Mouse (Mus musculus): ENCODE data around the gene Birc5.

Birc5 gene

DNA sequence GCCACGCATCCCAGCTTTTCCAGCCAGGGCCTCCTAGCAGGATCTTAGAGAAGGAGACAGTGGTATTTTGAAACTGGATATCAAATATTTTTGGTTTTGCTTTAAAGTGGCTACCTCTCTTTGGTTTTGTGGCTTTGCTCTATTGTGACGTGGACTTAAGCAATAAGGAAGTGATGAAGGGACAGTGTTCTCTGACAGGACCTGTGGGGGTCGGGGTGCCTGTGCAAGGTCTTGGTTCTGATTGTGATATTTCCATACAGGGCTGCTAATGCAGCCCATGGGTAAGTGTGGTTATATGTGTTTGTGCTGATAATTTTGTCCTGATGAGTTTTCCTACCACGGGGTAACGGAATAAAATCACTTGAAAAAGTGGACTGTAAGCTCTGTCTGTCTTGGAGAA, 6.3 kb downstream of the Birc5 start:
- DNase-seq (ENCODE audit: low spot score in 2 of 2) = no peak

GRCm38 (mm10) chr11:117855975-117856374, 6.9 kb downstream of the Birc5 start:
- DNase-seq (ENCODE audit: low spot score in 2 of 2) = no peak

DNA sequence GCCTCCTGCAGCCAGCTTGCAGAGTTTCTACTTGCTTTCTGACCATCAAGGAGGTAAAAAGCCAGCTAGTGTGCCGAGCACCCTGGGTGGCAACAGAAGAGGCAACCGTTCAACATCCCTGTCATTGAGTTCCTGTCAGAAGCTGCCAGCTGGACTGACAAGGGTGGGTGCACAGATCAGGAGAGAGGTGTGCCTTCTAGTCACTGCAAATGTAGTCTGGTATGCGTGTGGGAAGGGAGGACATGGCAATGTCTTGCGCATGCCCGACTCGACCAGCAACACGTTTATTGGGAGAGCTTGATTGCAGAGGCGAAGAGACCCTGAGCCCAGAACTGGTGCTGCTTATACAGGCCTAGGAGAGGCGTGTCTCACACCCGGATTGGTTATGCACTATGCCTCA, 8.4 kb downstream of the Birc5 start:
- DNase-seq (ENCODE audit: low spot score in 2 of 2) = no peak

DNA sequence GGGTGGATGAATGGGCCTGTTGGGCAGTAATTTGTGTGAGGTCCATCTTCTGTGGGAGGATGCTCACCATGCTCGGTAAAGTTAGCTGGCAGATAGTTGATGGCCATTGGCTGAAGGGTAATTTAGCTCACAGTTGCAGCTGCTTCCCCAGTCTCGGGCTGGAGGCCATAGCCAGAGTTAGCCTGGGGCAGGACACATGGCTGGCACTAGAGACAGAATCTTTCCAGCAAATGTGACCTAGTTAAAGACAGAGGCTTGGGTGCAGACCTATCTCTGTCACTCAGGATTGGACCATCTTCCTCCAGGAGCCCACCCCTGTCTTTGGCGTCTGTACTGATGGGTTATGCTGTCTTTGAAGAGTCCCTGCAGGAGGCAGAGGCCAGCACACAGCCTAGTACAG, 9.3 kb downstream of the Birc5 start:
- no peak for DNase-seq (ENCODE audit: low spot score in 2 of 2)

DNA sequence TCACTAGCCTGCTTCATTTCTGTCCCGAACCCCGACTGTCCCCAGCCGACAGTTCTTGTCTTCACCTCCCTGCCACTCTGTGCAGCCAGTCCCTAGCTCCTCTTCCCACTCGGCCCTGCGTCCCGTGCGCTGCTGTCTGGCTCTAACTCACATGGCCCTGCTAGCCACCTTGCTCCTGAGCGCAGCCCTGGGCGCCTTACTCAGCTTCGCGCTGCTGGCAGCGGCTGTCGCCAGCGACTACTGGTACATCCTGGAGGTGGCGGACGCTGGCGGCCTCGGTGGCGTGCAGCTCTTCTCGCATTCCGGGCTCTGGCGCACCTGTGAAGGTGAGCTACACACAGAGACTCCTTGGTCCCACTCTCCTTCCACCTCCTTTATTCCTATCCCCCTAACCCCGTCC, 11.6 kb downstream of the Birc5 start, which contains the start of gene Tmem235:
Gene Tmem235 (plus strand): TSS at position 152 of the 400 bp plus-strand sequence.
- DNase-seq (ENCODE audit: low spot score in 2 of 2) = no peak

- DNase-seq (ENCODE audit: low spot score in 2 of 2) = no peak
Measured at GRCm38 (mm10) chr11:117863174-117863856, 14.3 kb downstream of the Birc5 start.

- no peak for DNase-seq (ENCODE audit: low spot score in 2 of 2)
Measured at GRCm38 (mm10) chr11:117864805-117865204, 15.8 kb downstream of the Birc5 start.

DNA sequence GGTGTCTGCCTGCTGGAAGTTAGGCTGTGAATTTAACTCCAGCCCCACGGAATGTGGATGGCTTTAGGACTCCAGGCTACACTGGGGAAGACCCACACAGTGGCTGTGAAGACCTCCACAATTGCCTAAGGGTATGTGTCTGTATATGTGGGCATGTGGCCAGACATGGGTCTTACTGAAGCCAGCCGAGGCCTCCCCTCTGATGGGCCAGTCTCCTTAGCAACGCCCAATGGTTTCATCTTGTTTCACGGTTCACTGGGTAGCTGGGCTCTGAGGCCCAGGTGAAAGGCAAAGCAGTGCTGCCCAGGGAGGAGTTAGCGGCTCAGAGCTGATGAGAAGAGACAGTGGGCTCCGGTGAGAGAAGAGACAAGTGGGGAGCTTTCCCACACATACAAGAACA, 16.9 kb downstream of the Birc5 start:
- DNase-seq (ENCODE audit: low spot score in 2 of 2) = no peak

- peak; percentile 76 to 82 for DNase-seq (ENCODE audit: low spot score in 2 of 2)
Measured at GRCm38 (mm10) chr11:117870688-117871365, 21.8 kb downstream of the Birc5 start.

GRCm38 (mm10) chr11:117871376-117871775, 22.3 kb downstream of the Birc5 start:
- DNase-seq (ENCODE audit: low spot score in 2 of 2) = no peak

GRCm38 (mm10) chr11:117871911-117872584, 23.0 kb downstream of the Birc5 start:
- DNase-seq (ENCODE audit: low spot score in 2 of 2) = no peak

- DNase-seq (ENCODE audit: low spot score in 2 of 2) = peak; percentile 83 to 84
Measured at GRCm38 (mm10) chr11:117872861-117873608, 24.0 kb downstream of the Birc5 start, which contains the start of gene Tha1. Gene Tha1 (minus strand): TSS chr11:117873481.

- no peak for DNase-seq (ENCODE audit: low spot score in 2 of 2)
Measured at GRCm38 (mm10) chr11:117874419-117874818, 25.4 kb downstream of the Birc5 start.

DNA sequence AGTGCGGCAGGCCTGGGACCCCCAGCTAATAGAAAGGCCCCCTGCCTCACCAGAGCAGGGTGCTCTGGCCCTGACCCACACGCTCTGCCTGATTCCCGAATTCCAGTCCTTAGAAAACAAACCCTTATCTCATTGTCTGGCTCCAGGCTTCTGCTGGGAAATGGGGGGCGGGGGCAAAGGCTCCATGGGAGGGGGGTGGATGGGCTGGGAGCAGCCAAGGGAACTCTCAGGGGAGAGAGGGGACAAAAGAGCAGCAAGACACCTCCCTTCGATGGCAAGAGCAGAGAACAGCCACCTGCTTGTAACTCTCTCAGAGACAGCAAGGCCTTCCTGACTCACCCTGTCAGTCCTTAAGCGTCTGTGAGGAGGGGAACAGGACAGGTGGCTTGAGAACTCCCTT, 26.6 kb downstream of the Birc5 start:
- DNase-seq (ENCODE audit: low spot score in 2 of 2) = no peak

GRCm38 (mm10) chr11:117877917-117878745, 29.1 kb downstream of the Birc5 start:
- DNase-seq (ENCODE audit: low spot score in 2 of 2) = peak; percentile 29 to 42

- no peak for DNase-seq (ENCODE audit: low spot score in 2 of 2)
Measured at GRCm38 (mm10) chr11:117878892-117879291, 29.8 kb downstream of the Birc5 start.

GRCm38 (mm10) chr11:117879676-117880075, 30.6 kb downstream of the Birc5 start:
- DNase-seq (ENCODE audit: low spot score in 2 of 2) = no peak

- no peak for DNase-seq (ENCODE audit: low spot score in 2 of 2)
Measured at GRCm38 (mm10) chr11:117880336-117880976, 31.4 kb downstream of the Birc5 start.

DNA sequence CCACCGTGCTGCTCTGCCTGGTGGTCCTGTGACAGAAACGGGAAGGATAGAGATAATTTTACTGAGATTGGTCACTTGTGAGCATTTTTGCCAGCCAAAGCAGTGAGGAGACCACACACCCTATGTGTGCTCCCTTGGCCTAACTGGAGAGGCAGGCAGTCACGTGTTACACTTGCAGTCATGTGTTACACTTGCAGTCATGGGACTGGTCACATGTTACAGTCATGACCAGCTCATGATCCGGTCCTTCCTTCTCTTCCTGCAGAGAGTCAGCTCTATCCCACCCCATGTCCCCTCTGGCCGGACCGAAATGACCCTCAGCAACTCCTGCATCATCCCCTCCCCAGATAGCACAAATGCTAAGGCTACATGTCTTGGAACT, 31.9 kb downstream of the Birc5 start:
- DNase-seq (ENCODE audit: low spot score in 2 of 2) = no peak

- no peak for DNase-seq (ENCODE audit: low spot score in 2 of 2)
Measured at GRCm38 (mm10) chr11:117881787-117882186, 32.7 kb downstream of the Birc5 start.

DNA sequence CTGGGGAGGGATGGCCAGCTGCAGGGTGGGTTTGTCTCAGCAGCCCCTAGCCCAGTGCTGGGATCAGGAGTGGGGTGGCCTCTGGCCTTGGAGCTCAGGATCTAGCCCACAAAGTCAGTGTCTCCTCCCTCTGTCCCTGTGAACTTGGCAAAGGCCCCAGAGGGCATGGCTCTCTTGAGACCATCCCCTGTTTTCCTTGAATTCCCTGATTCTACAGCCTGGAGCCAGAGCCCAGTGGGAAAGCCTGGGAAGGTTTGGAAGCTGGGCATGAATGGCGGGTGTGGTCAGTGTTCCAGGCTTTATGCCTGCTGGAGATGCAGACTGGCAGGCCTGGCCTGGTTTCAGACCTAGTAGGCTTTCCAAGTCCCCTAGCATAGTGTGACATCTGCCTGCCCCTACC, 33.2 kb downstream of the Birc5 start:
- no peak for DNase-seq (ENCODE audit: low spot score in 2 of 2)
